Mouse (Mus musculus) spleen, adult 2 months (tissue): ENCODE measurements around the gene Pde6b. TPM values are rescaled to one million over a fixed set of nuclear protein-coding genes. Genes with fewer than 3 reads are reported as not detected.

Source experiments
- DNase-seq, 2 experiments: peaks; one replicate each; pipeline versions ENCODE4 v3.0.0 to v3.0.0-alpha.2; 2012 to 2021; ENCODE audit warnings: low spot score in 2 of 2, low read depth in 1 of 2
- H3K27ac ChIP-seq: fragments of 200-500 bp; 2 replicates; pipeline ENCODE4 v1.5.1; 2012; ENCODE audit warnings: low read length, inconsistent platforms; ENCODE audit not compliant: insufficient read depth
- H3K27me3 ChIP-seq: fragments of 200-500 bp; 2 replicates; pipeline ENCODE4 v1.6.1; 2012; ENCODE audit warnings: mild to moderate bottlenecking, moderate library complexity, low read length, inconsistent platforms; ENCODE audit not compliant: control insufficient read depth, insufficient read depth
- H3K36me3 ChIP-seq: fragments of 200-500 bp; 2 replicates; pipeline ENCODE4 v1.6.1; 2012; ENCODE audit warnings: mild to moderate bottlenecking, low read length, inconsistent platforms; ENCODE audit not compliant: control insufficient read depth, insufficient read depth
- H3K4me1 ChIP-seq: fragments of 200-500 bp; 2 replicates; pipeline ENCODE4 v1.6.1; 2011; ENCODE audit warnings: inconsistent platforms; ENCODE audit not compliant: control insufficient read depth, insufficient read depth, insufficient read length
- H3K4me3 ChIP-seq: fragments of 200-500 bp; 2 replicates; pipeline ENCODE4 v1.5.1; 2011; ENCODE audit warnings: mild to moderate bottlenecking, inconsistent platforms; ENCODE audit not compliant: insufficient read depth, insufficient read length; ENCODE audit errors: extremely low read depth
- CTCF ChIP-seq: fragments of 200-500 bp; IDR thresholded peaks from 2 replicates; pipeline ENCODE4 v1.5.1; 2011; ENCODE audit warnings: mild to moderate bottlenecking, inconsistent platforms; ENCODE audit not compliant: insufficient read depth, insufficient read length, insufficient replicate concordance; ENCODE audit errors: extremely low read depth
- POLR2A ChIP-seq: fragments of 200-500 bp; IDR thresholded peaks from 2 replicates; pipeline ENCODE4 v1.6.1; 2011; ENCODE audit warnings: low read depth, low read length, inconsistent platforms
- WGBS: fragments of 180-500 bp; shearing (Covaris S2); methylation state at CpG from one replicate; pipeline ENCODE4 v1.1.7; 2018; 5-methylcytosine and 5-hydroxymethylcytosine counted together
- polyA plus RNA-seq: library from polyadenylated mRNA; depleted of rRNA; stranded (reverse); fragments of >200 nt; gene quantifications from 2 replicates; pipeline ENCODE4 v1.2.3, GENCODE M21; 2012

Gene Pde6b
- polyA plus RNA-seq, 1 experiment: not detected

- Histone ChIP-seq H3K36me3 (no peaks in the 10 kb centered on the region), H3K27me3 (peaks cover 29% of the 10 kb centered on the region), H3K4me1 (peaks cover 5% of the 10 kb centered on the region; the same call in 1 of the 2 replicates), H3K4me3 (peak overlapping the region; percentile 28; the same call in 1 of the 2 replicates), H3K27ac (no peak overlapping the region)
- 1% methylated on average over 49 of the region's 49 CpGs for whole genome bisulfite sequencing
- TF ChIP-seq POLR2A (no peak), CTCF (no peak)
- no peak for DNase-seq
These were observed 19.2 kb upstream of the Pde6b start for GRCm38 (mm10) chr5:108368851-108369621.

- 15% methylated on average over 6 of the region's 6 CpGs for WGBS
- no peaks in the 10 kb centered on the region for H3K36me3 ChIP-seq
- TF ChIP-seq CTCF: no peak
- H3K4me3 ChIP-seq: no peak overlapping the region
- no peak for DNase-seq
- H3K4me1 ChIP-seq: peaks cover 5% of the 10 kb centered on the region; the same call in 1 of the 2 replicates
- H3K27ac ChIP-seq: no peak overlapping the region
- peaks cover 28% of the 10 kb centered on the region for H3K27me3 ChIP-seq
These were observed 18.2 kb upstream of the Pde6b start for GRCm38 (mm10) chr5:108369964-108370363.

GRCm38 (mm10) chr5:108374079-108374478 lies 14.1 kb upstream of the Pde6b start:
- no peak for DNase-seq
- H3K27ac ChIP-seq: no peak overlapping the region
- no peaks in the 10 kb centered on the region for H3K4me1 ChIP-seq
- H3K4me3 ChIP-seq: no peak overlapping the region
- H3K27me3 ChIP-seq: 0 out of 2 replicates have a peak, but pooled peaks cover 5% of the 10 kb centered on the region
- 74% methylated on average over 5 of the region's 5 CpGs for WGBS
- H3K36me3 ChIP-seq: no peaks in the 10 kb centered on the region
- no peak for TF ChIP-seq CTCF
- TF ChIP-seq POLR2A: no peak

GRCm38 (mm10) chr5:108376059-108376458 lies 12.1 kb upstream of the Pde6b start:
- no peaks in the 10 kb centered on the region for H3K27me3 ChIP-seq
- no peak overlapping the region for H3K4me3 ChIP-seq
- TF ChIP-seq POLR2A: no peak
- no peaks in the 10 kb centered on the region for H3K4me1 ChIP-seq
- DNase-seq: no peak
- H3K36me3 ChIP-seq: no peaks in the 10 kb centered on the region
- no peak overlapping the region for H3K27ac ChIP-seq
- WGBS: 14% methylated on average over 1 of the region's 1 CpGs

GRCm38 (mm10) chr5:108378346-108378745 lies 9.8 kb upstream of the Pde6b start:
- Histone ChIP-seq H3K27me3 (no peaks in the 10 kb centered on the region), H3K27ac (no peak overlapping the region), H3K4me1 (no peaks in the 10 kb centered on the region), H3K4me3 (no peak overlapping the region), H3K36me3 (no peaks in the 10 kb centered on the region)
- WGBS: 68% methylated on average over 4 of the region's 4 CpGs
- TF ChIP-seq CTCF (no peak), POLR2A (no peak)
- DNase-seq: no peak

GRCm38 (mm10) chr5:108385632-108386031 lies 2.6 kb upstream of the Pde6b start:
- TF ChIP-seq CTCF (no peak), POLR2A (no peak)
- Histone ChIP-seq H3K4me3 (no peak overlapping the region), H3K27me3 (no peaks in the 10 kb centered on the region), H3K27ac (no peak overlapping the region), H3K36me3 (no peaks in the 10 kb centered on the region), H3K4me1 (no peaks in the 10 kb centered on the region)
- WGBS: 90% methylated on average over 2 of the region's 2 CpGs
- DNase-seq: no peak

GRCm38 (mm10) chr5:108386449-108386848 lies 1.7 kb upstream of the Pde6b start:
- no peak for DNase-seq
- no peaks in the 10 kb centered on the region for H3K27me3 ChIP-seq
- no peaks in the 10 kb centered on the region for H3K36me3 ChIP-seq
- no peak overlapping the region for H3K4me3 ChIP-seq
- WGBS: 70% methylated on average over 4 of the region's 4 CpGs
- no peaks in the 10 kb centered on the region for H3K4me1 ChIP-seq
- H3K27ac ChIP-seq: no peak overlapping the region
- TF ChIP-seq POLR2A (no peak), CTCF (no peak)

- Histone ChIP-seq H3K36me3 (no peaks in the 10 kb centered on the region), H3K27me3 (no peaks in the 10 kb centered on the region), H3K4me1 (no peaks in the 10 kb centered on the region), H3K4me3 (no peak overlapping the region), H3K27ac (no peak overlapping the region)
- no peak for DNase-seq
- TF ChIP-seq POLR2A: no peak
- TF ChIP-seq CTCF: no peak
- WGBS: 79% methylated on average over 3 of the region's 3 CpGs
These were observed 1.6 kb downstream of the Pde6b start for GRCm38 (mm10) chr5:108389744-108390143.
